Mouse (Mus musculus) ES-E14 (cell line): ENCODE results near the gene H2-DMb2.

Experiments
- CHD2 ChIP-seq: IDR thresholded peaks from 2 replicates; pipeline ENCODE4 v1.6.1; 2014; ENCODE audit warnings: mild to moderate bottlenecking, low read depth, low read length, inconsistent platforms
- MAFK ChIP-seq: IDR thresholded peaks from 2 replicates; pipeline ENCODE4 v1.6.1; 2014; ENCODE audit warnings: mild to moderate bottlenecking, low read depth, low read length, inconsistent platforms; ENCODE audit not compliant: insufficient read depth
- ZC3H11A ChIP-seq: IDR thresholded peaks from 2 replicates; pipeline ENCODE4 v1.6.1; 2012; ENCODE audit warnings: low read depth, mild to moderate bottlenecking, inconsistent platforms, low read length, borderline replicate concordance
- ZNF384 ChIP-seq: IDR thresholded peaks from 2 replicates; pipeline ENCODE4 v1.6.1; 2012; ENCODE audit warnings: low read depth, low read length, inconsistent platforms

DNA sequence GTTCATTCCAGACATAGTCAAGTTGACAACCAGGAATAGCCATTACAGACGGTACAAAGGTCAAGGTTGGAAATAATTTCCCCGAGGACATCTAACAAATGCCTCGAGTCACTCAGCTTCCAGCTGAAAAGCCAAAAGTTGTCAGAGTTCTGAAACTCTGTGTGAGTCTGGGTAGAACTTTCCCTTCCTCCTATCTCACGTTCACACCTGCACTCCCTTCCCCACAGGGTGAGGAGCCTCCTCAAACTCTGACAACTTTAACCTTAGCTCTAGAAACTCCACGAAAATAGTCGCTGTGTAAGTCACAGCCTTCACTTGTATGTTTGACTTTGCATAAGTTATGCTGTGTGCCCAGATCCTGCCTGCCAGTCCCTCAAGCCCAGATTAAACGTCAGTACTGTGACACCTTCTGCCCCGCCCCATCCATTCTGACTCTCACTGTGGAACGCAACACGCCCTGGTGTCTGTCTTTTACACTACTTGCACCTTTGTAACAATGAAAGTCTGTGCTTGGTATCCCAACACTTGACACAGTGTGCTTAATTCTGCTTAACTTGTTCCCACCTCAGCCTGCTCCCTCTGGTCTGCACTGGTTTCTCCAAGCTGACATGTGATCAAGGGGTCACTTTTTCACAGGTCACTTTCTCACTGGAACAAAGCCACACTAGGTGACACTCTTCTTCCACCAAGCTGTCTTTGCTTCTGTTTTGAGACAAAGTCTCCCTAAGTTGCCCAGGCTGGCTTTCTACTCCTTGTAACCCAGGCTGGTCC is 44.2 kb upstream of the H2-DMb2 start:
- TF ChIP-seq ZNF384 (no peak), MAFK (no peak), CHD2 (no peak), ZC3H11A (no peak)
